Mouse (Mus musculus) forebrain, postnatal 0 days (tissue): Measurements from ENCODE around the gene Pck2. TPM values are rescaled to one million over a fixed set of nuclear protein-coding genes. Genes with fewer than 3 reads are reported as not detected.

Experiments
- ATAC-seq: fragments of 200-750 bp; cut with Nextera tagmentation; 2 replicates; pipeline ENCODE4 v1.8.0; 2017; ENCODE audit warnings: mild to moderate bottlenecking, moderate library complexity
- DNase-seq: peaks from one replicate; pipeline ENCODE4 v3.0.0-alpha.2; 2015
- H3K27ac ChIP-seq: fragments of 300-500 bp; sonication (generic); 2 replicates; pipeline ENCODE4 v1.5.1; 2014; ENCODE audit warnings: low read depth, mild to moderate bottlenecking, antibody characterized with exemption, low read length, moderate library complexity, mixed read lengths
- H3K27me3 ChIP-seq: fragments of 300-500 bp; sonication (generic); 2 replicates; pipeline ENCODE4 v1.6.1; 2014; ENCODE audit warnings: mild to moderate bottlenecking, low read length, mixed read lengths; ENCODE audit not compliant: insufficient read depth
- H3K36me3 ChIP-seq: fragments of 300-500 bp; sonication (generic); 2 replicates; pipeline ENCODE4 v1.6.1; 2014; ENCODE audit warnings: mild to moderate bottlenecking, moderate library complexity; ENCODE audit not compliant: insufficient read depth
- H3K4me1 ChIP-seq: fragments of 300-500 bp; sonication (generic); 2 replicates; pipeline ENCODE4 v1.6.1; 2014; ENCODE audit warnings: antibody characterized with exemption; ENCODE audit not compliant: insufficient read depth
- H3K4me2 ChIP-seq: fragments of 300-500 bp; sonication (generic); 2 replicates; pipeline ENCODE4 v1.6.1; 2014; ENCODE audit warnings: low read depth, mild to moderate bottlenecking, moderate library complexity
- H3K4me3 ChIP-seq: fragments of 300-500 bp; sonication (generic); 2 replicates; pipeline ENCODE4 v1.5.1; 2014; ENCODE audit warnings: low read depth, low read length, mixed read lengths
- H3K9ac ChIP-seq: fragments of 300-500 bp; sonication (generic); 2 replicates; pipeline ENCODE4 v1.6.1; 2014; ENCODE audit warnings: mild to moderate bottlenecking
- H3K9me3 ChIP-seq: fragments of 300-500 bp; sonication (generic); 2 replicates; pipeline ENCODE4 v1.6.1; 2016; ENCODE audit warnings: low read length
- CTCF ChIP-seq: sonication (generic); IDR thresholded peaks from 2 replicates; pipeline ENCODE4 v1.5.1; 2016; ENCODE audit warnings: antibody characterized with exemption, control low read depth, low read depth
- WGBS: fragments of 180-500 bp; shearing (Covaris S2); extraction: QIAGEN DNeasy Blood & Tissue Kit; methylation state at CpG from one replicate; pipeline ENCODE4 v1.1.7; 2014; 5-methylcytosine and 5-hydroxymethylcytosine counted together
- polyA plus RNA-seq: library from polyadenylated mRNA; unstranded; fragments of >200 nt; fragmentation: Nextera tagmentation; extraction: Ambion mirVana; gene quantifications from 2 replicates; pipeline ENCODE4 v1.2.1, GENCODE M21; 2015
- total RNA-seq: library from RNA; depleted of rRNA; stranded (reverse); fragments of >200 nt; gene quantifications from 2 replicates; pipeline ENCODE4 v1.2.3, GENCODE M21; 2014

The Pck2 gene
- total and polyA plus RNA-seq, 2 experiments from 2014 or later, result 12.5 to 23.6 TPM

GRCm38 (mm10) chr14:55515846-55516245 is 24.2 kb upstream of the Pck2 start:
- Histone ChIP-seq H3K9me3 (no peaks in the 10 kb centered on the region), H3K9ac (no peak overlapping the region), H3K4me2 (no peak overlapping the region), H3K27ac (no peak overlapping the region), H3K4me3 (no peak overlapping the region), H3K27me3 (no peaks in the 10 kb centered on the region), H3K36me3 (no peaks in the 10 kb centered on the region), H3K4me1 (no peaks in the 10 kb centered on the region)
- 92% methylated on average over 4 of the region's 4 CpGs for WGBS
- DNase-seq (no peak), ATAC-seq (no peak)
- no peak for TF ChIP-seq CTCF

GRCm38 (mm10) chr14:55518897-55519296 is 21.2 kb upstream of the Pck2 start:
- Histone ChIP-seq H3K9ac (no peak overlapping the region), H3K4me3 (no peak overlapping the region), H3K27ac (no peak overlapping the region), H3K36me3 (no peaks in the 10 kb centered on the region), H3K9me3 (no peaks in the 10 kb centered on the region), H3K4me1 (no peaks in the 10 kb centered on the region), H3K27me3 (no peaks in the 10 kb centered on the region), H3K4me2 (no peak overlapping the region)
- peak; percentile 24 for DNase-seq
- 42% methylated on average over 2 of the region's 2 CpGs for whole genome bisulfite sequencing
- TF ChIP-seq CTCF, result no peak
- ATAC-seq, result peak; percentile 44

GRCm38 (mm10) chr14:55519604-55520003 is 20.5 kb upstream of the Pck2 start:
- H3K9ac ChIP-seq, result no peak overlapping the region
- DNase-seq (no peak), ATAC-seq (no peak)
- no peaks in the 10 kb centered on the region for H3K4me1 ChIP-seq
- peak; percentile 31 for TF ChIP-seq CTCF
- H3K4me2 ChIP-seq, result no peak overlapping the region; the same call in 1 of the 2 replicates
- H3K27ac ChIP-seq, result no peak overlapping the region
- WGBS, result 75% methylated on average over 4 of the region's 4 CpGs
- no peaks in the 10 kb centered on the region for H3K27me3 ChIP-seq
- H3K4me3 ChIP-seq, result no peak overlapping the region
- no peaks in the 10 kb centered on the region for H3K9me3 ChIP-seq
- no peaks in the 10 kb centered on the region for H3K36me3 ChIP-seq

- Histone ChIP-seq H3K4me1 (no peaks in the 10 kb centered on the region), H3K9ac (peak overlapping the region; percentile 60), H3K9me3 (no peaks in the 10 kb centered on the region), H3K36me3 (no peaks in the 10 kb centered on the region), H3K27me3 (no peaks in the 10 kb centered on the region), H3K27ac (peak overlapping the region; percentile 66), H3K4me3 (peak overlapping the region; percentile 52), H3K4me2 (peak overlapping the region; percentile 94)
- 3% methylated on average over 60 of the region's 61 CpGs for WGBS
- ATAC-seq, result peak; percentile 79
- peak; percentile 52 for TF ChIP-seq CTCF
- DNase-seq, result peak; percentile 63
These were observed 19.4 kb upstream of the Pck2 start for GRCm38 (mm10) chr14:55520451-55521361.

GRCm38 (mm10) chr14:55524062-55524461 is 16.0 kb upstream of the Pck2 start:
- Histone ChIP-seq H3K4me3 (no peak overlapping the region), H3K9me3 (no peaks in the 10 kb centered on the region), H3K36me3 (no peaks in the 10 kb centered on the region), H3K4me1 (no peaks in the 10 kb centered on the region), H3K27ac (no peak overlapping the region), H3K4me2 (no peak overlapping the region), H3K27me3 (no peaks in the 10 kb centered on the region), H3K9ac (no peak overlapping the region)
- DNase-seq (no peak), ATAC-seq (no peak)
- 41% methylated on average over 4 of the region's 4 CpGs for WGBS
- no peak for TF ChIP-seq CTCF

- Histone ChIP-seq H3K27ac (no peak within 1 kb of the TSS), H3K4me3 (no peak within 1 kb of the TSS), H3K27me3 (no peaks in the 10 kb centered on the region), H3K4me2 (no peak within 1 kb of the TSS), H3K9me3 (no peaks in the 10 kb centered on the region), H3K4me1 (no peaks in the 10 kb centered on the region), H3K36me3 (no peaks in the 10 kb centered on the region), H3K9ac (no peak within 1 kb of the TSS)
- DNase-seq (no peak), ATAC-seq (no peak)
- TF ChIP-seq CTCF, result no peak
- WGBS, result 39% methylated on average over 8 of the region's 8 CpGs
These were observed 15.3 kb upstream of the Pck2 start, which contains the start of gene Nrl for GRCm38 (mm10) chr14:55524785-55525184. Gene Nrl (minus strand): TSS chr14:55524981.

GRCm38 (mm10) chr14:55526674-55527073 is 13.4 kb upstream of the Pck2 start:
- no peak for ATAC-seq
- no peaks in the 10 kb centered on the region for H3K27me3 ChIP-seq
- no peaks in the 10 kb centered on the region for H3K36me3 ChIP-seq
- 88% methylated on average over 2 of the region's 2 CpGs for WGBS
- no peak overlapping the region for H3K27ac ChIP-seq
- H3K9me3 ChIP-seq, result no peaks in the 10 kb centered on the region
- DNase-seq, result no peak
- TF ChIP-seq CTCF, result no peak
- no peak overlapping the region for H3K4me2 ChIP-seq
- no peak overlapping the region for H3K9ac ChIP-seq
- H3K4me1 ChIP-seq, result no peaks in the 10 kb centered on the region
- H3K4me3 ChIP-seq, result no peak overlapping the region
